Mouse (Mus musculus): ENCODE data around the gene Gm21981.

Gm21981 gene

GRCm38 (mm10) chr17:47694442-47694502 lies at the start of gene Gm21981:
Gm21981 (minus strand) TSS chr17:47694455.
- DNase-seq (ENCODE audit: low spot score): no peak

GRCm38 (mm10) chr17:47742991-47743734 lies 48.9 kb upstream of the Gm21981 start:
- no peak for DNase-seq (ENCODE audit: low spot score)

GRCm38 (mm10) chr17:47740186-47740585 lies 45.9 kb upstream of the Gm21981 start:
- no peak for DNase-seq (ENCODE audit: low spot score)

- no peak for DNase-seq (ENCODE audit: low spot score)
Measured at GRCm38 (mm10) chr17:47738879-47739798, 44.9 kb upstream of the Gm21981 start.

GRCm38 (mm10) chr17:47738066-47738878 lies 44.0 kb upstream of the Gm21981 start:
- DNase-seq (ENCODE audit: low spot score): peak; percentile 33

- peak; percentile 80 for DNase-seq (ENCODE audit: low spot score)
Measured at GRCm38 (mm10) chr17:47737271-47738065, 43.2 kb upstream of the Gm21981 start.

- peak; percentile 99 for DNase-seq (ENCODE audit: low spot score)
Measured at GRCm38 (mm10) chr17:47736856-47737255, 42.6 kb upstream of the Gm21981 start, which contains the start of gene Tfeb. Tfeb (plus strand) TSS chr17:47737030.

GRCm38 (mm10) chr17:47735553-47736100 lies 41.4 kb upstream of the Gm21981 start:
- no peak for DNase-seq (ENCODE audit: low spot score)

GRCm38 (mm10) chr17:47730633-47731575 lies 36.6 kb upstream of the Gm21981 start:
- DNase-seq (ENCODE audit: low spot score): no peak

- DNase-seq (ENCODE audit: low spot score): no peak
Measured at GRCm38 (mm10) chr17:47726566-47726965, 32.3 kb upstream of the Gm21981 start, which contains the start of gene Pgc. Pgc (plus strand) TSS chr17:47726842.

GRCm38 (mm10) chr17:47721183-47721582 lies 26.9 kb upstream of the Gm21981 start:
- DNase-seq (ENCODE audit: low spot score): no peak

- no peak for DNase-seq (ENCODE audit: low spot score)
Measured at GRCm38 (mm10) chr17:47715037-47715436, 20.8 kb upstream of the Gm21981 start.

GRCm38 (mm10) chr17:47712889-47713571 lies 18.8 kb upstream of the Gm21981 start:
- DNase-seq (ENCODE audit: low spot score): no peak

- no peak for DNase-seq (ENCODE audit: low spot score)
Measured at GRCm38 (mm10) chr17:47711883-47712282, 17.6 kb upstream of the Gm21981 start.

GRCm38 (mm10) chr17:47710036-47710435 lies 15.8 kb upstream of the Gm21981 start:
- DNase-seq (ENCODE audit: low spot score): no peak

- DNase-seq (ENCODE audit: low spot score): no peak
Measured at GRCm38 (mm10) chr17:47708972-47709371, 14.7 kb upstream of the Gm21981 start.

GRCm38 (mm10) chr17:47707961-47708360 lies 13.7 kb upstream of the Gm21981 start:
- DNase-seq (ENCODE audit: low spot score): no peak

- DNase-seq (ENCODE audit: low spot score): no peak
Measured at GRCm38 (mm10) chr17:47706196-47706595, 11.9 kb upstream of the Gm21981 start.

- DNase-seq (ENCODE audit: low spot score): no peak
Measured at GRCm38 (mm10) chr17:47704692-47705091, 10.4 kb upstream of the Gm21981 start.

- DNase-seq (ENCODE audit: low spot score): no peak
Measured at GRCm38 (mm10) chr17:47703556-47703955, 9.3 kb upstream of the Gm21981 start.

All from urinary bladder, postnatal 25 days (tissue).